Comparison of ENCODE assay signal across 13 mouse cellular contexts in genomic region chr11:103249509-103249908, GRCm38 (mm10). TPM values are rescaled to one million over a fixed set of nuclear protein-coding genes. Genes with fewer than 3 reads are reported as not detected.
DNase-seq lines count a peak whose midpoint lies in the region; ATAC-seq and TF ChIP-seq lines count a peak whose summit lies in the region.
"Had no signal": no experiment of that assay in that cellular context is flagged by ENCODE, and none has a peak within 500 bp of the region (broad histone marks: within the 10 kb centered on the region; RNA-seq: fewer than 3 reads in every experiment).

No protein-coding gene starts in this region.

- TF ChIP-seq POLR2A in spleen, adult 2 months (IDR thresholded peaks at IDR 0.05; ENCODE audit: low read depth, low read length), result no peak

- DNase-seq in heart, embryonic 10.5 days (ENCODE audit: low spot score), result no peak
- peak; percentile 41 to 44 for DNase-seq in spleen, adult 2 months (ENCODE audit: low read depth in 1 of 2, low spot score in 2 of 2)
- no peak for DNase-seq in spleen, adult 12 weeks (ENCODE audit: low spot score)
- DNase-seq in liver, embryonic 13.5 days, result no peak
- DNase-seq in stomach, postnatal 0 days (ENCODE audit: low spot score), result no peak
- no peak for DNase-seq in thymus, postnatal 36 days
- DNase-seq in left cerebral cortex, postnatal 14 days (ENCODE audit: low spot score in 2 of 2), result no peak
- DNase-seq: cerebellum, adult 11 months; kidney, postnatal 36 days had no signal

- no peak overlapping the region for H3K4me2 ChIP-seq in heart, embryonic 16.5 days (ENCODE audit: low read depth, low read length)
- H3K4me2 ChIP-seq in liver, embryonic 13.5 days, result no peak overlapping the region
- H3K4me2 ChIP-seq in stomach, postnatal 0 days (replicated peaks; ENCODE audit: low read depth), result no peak overlapping the region
- H3K4me2 ChIP-seq: hindbrain, embryonic 13.5 days; limb, embryonic 13.5 days had no signal

- H3K9ac ChIP-seq in heart, embryonic 16.5 days (ENCODE audit: low read length), result peak overlapping the region; percentile 23; the same call in 1 of the 2 replicates
- no peak overlapping the region for H3K9ac ChIP-seq in liver, embryonic 13.5 days
- no peak overlapping the region for H3K9ac ChIP-seq in stomach, postnatal 0 days (ENCODE audit: low read length)
- H3K9ac ChIP-seq: hindbrain, embryonic 13.5 days; limb, embryonic 13.5 days had no signal

- 60% methylated on average over 6 of the region's 6 CpGs for WGBS in heart, embryonic 16.5 days
- 69% methylated on average over 6 of the region's 6 CpGs for whole genome bisulfite sequencing in heart, embryonic 10.5 days
- 15% methylated on average over 6 of the region's 6 CpGs for WGBS in spleen, adult 2 months
- WGBS in liver, embryonic 13.5 days (ENCODE audit: insufficient replicate concordance), result 23% methylated on average over 6 of the region's 6 CpGs
- 64% methylated on average over 6 of the region's 6 CpGs for WGBS in stomach, postnatal 0 days

- TF ChIP-seq EP300 in stomach, postnatal 0 days (optimal IDR thresholded peaks at IDR 0.05), result no peak

- H3K4me3 ChIP-seq in heart, embryonic 16.5 days (ENCODE audit: low read length), result no peak overlapping the region
- no peak overlapping the region for H3K4me3 ChIP-seq in heart, embryonic 10.5 days
- H3K4me3 ChIP-seq in spleen, adult 2 months (ENCODE audit: extremely low read depth, insufficient read depth, insufficient read length), result no peak overlapping the region
- no peak overlapping the region for H3K4me3 ChIP-seq in liver, embryonic 13.5 days (replicated peaks)
- H3K4me3 ChIP-seq in stomach, postnatal 0 days (ENCODE audit: low read depth, low read length), result no peak overlapping the region
- H3K4me3 ChIP-seq: hindbrain, embryonic 13.5 days; limb, embryonic 13.5 days had no signal

- no peaks in the 10 kb centered on the region for H3K27me3 ChIP-seq in heart, embryonic 16.5 days (ENCODE audit: control insufficient read depth, insufficient read depth, low read length)
- no peaks in the 10 kb centered on the region for H3K27me3 ChIP-seq in heart, embryonic 10.5 days (ENCODE audit: insufficient read depth, poor library complexity, severe bottlenecking)
- H3K27me3 ChIP-seq in spleen, adult 2 months (ENCODE audit: control insufficient read depth, insufficient read depth, low read length), result no peaks in the 10 kb centered on the region
- H3K27me3 ChIP-seq in liver, embryonic 13.5 days, result no peaks in the 10 kb centered on the region
- H3K27me3 ChIP-seq in stomach, postnatal 0 days (ENCODE audit: control insufficient read depth, insufficient read depth, low read length), result no peaks in the 10 kb centered on the region
- H3K27me3 ChIP-seq: hindbrain, embryonic 13.5 days; limb, embryonic 13.5 days had no signal

- no peak for TF ChIP-seq CTCF in spleen, adult 2 months (IDR thresholded peaks at IDR 0.05; ENCODE audit: extremely low read depth, insufficient read depth, insufficient read length, insufficient replicate concordance)
- no peak for TF ChIP-seq CTCF in stomach, postnatal 0 days (IDR thresholded peaks at IDR 0.05; ENCODE audit: low read depth)

- peaks cover 40% of the 10 kb centered on the region for H3K4me1 ChIP-seq in heart, embryonic 16.5 days (ENCODE audit: control insufficient read depth, insufficient read depth, low read length)
- peaks cover 26% of the 10 kb centered on the region for H3K4me1 ChIP-seq in heart, embryonic 10.5 days
- peaks cover 54% of the 10 kb centered on the region; the same call in 1 of the 2 replicates for H3K4me1 ChIP-seq in spleen, adult 2 months (ENCODE audit: control insufficient read depth, insufficient read depth, insufficient read length)
- H3K4me1 ChIP-seq in liver, embryonic 13.5 days (replicated peaks), result peaks cover 29% of the 10 kb centered on the region
- peaks cover 14% of the 10 kb centered on the region for H3K4me1 ChIP-seq in stomach, postnatal 0 days (replicated peaks; ENCODE audit: control insufficient read depth, insufficient read depth)

- intact Hi-C loops in left cerebral cortex, postnatal 14 days (cut with DNase I), result no loop called here

- H3K27ac ChIP-seq in heart, embryonic 16.5 days (ENCODE audit: low read length), result peak overlapping the region; percentile 43
- no peak overlapping the region for H3K27ac ChIP-seq in heart, embryonic 10.5 days
- peak overlapping the region; percentile 68 for H3K27ac ChIP-seq in spleen, adult 2 months (ENCODE audit: insufficient read depth, low read length)
- 0 out of 2 replicates have a peak overlapping the region, but pooled peaks have one; percentile 15 for H3K27ac ChIP-seq in liver, embryonic 13.5 days
- H3K27ac ChIP-seq in stomach, postnatal 0 days (replicated peaks), result peak overlapping the region; percentile 49
- H3K27ac ChIP-seq: hindbrain, embryonic 13.5 days; limb, embryonic 13.5 days had no signal

- no peaks in the 10 kb centered on the region for H3K9me3 ChIP-seq in heart, embryonic 16.5 days (replicated peaks; ENCODE audit: control insufficient read depth, low read length)
- H3K9me3 ChIP-seq in heart, embryonic 10.5 days, result no peaks in the 10 kb centered on the region
- no peaks in the 10 kb centered on the region for H3K9me3 ChIP-seq in liver, embryonic 13.5 days (replicated peaks)
- no peaks in the 10 kb centered on the region for H3K9me3 ChIP-seq in stomach, postnatal 0 days (ENCODE audit: control insufficient read depth, low read length)
- H3K9me3 ChIP-seq: hindbrain, embryonic 13.5 days; limb, embryonic 13.5 days had no signal

- no peaks in the 10 kb centered on the region for H3K36me3 ChIP-seq in heart, embryonic 16.5 days (ENCODE audit: control insufficient read depth, insufficient read depth)
- H3K36me3 ChIP-seq in heart, embryonic 10.5 days, result no peaks in the 10 kb centered on the region
- no peaks in the 10 kb centered on the region for H3K36me3 ChIP-seq in spleen, adult 2 months (ENCODE audit: control insufficient read depth, insufficient read depth, low read length)
- H3K36me3 ChIP-seq in liver, embryonic 13.5 days, result no peaks in the 10 kb centered on the region
- no peaks in the 10 kb centered on the region for H3K36me3 ChIP-seq in stomach, postnatal 0 days (ENCODE audit: control insufficient read depth, insufficient read depth, low read length)
- H3K36me3 ChIP-seq: hindbrain, embryonic 13.5 days; limb, embryonic 13.5 days had no signal

- no peak for ATAC-seq in heart, embryonic 16.5 days (replicated peaks; ENCODE audit: extremely low read depth, insufficient read depth, low FRiP score)
- ATAC-seq in liver, embryonic 13.5 days (ENCODE audit: low read depth), result no peak
- no peak for ATAC-seq in stomach, postnatal 0 days (ENCODE audit: low FRiP score, low TSS enrichment)

RNA-seq across cellular contexts. Expression of gene Map3k14, which starts 17.8 kb away (rescaled TPM):
- polyA plus RNA-seq in heart, embryonic 16.5 days (2015; fragmentation: Nextera tagmentation; extraction: Ambion mirVana), result 3.0 and 4.8 TPM in 2 replicates
- polyA plus RNA-seq in heart, embryonic 10.5 days (2016; fragmentation: Nextera tagmentation; extraction: Ambion mirVana), result 1.7 and 2.1 TPM in 2 replicates
- 49.6 and 57.7 TPM in 2 replicates for polyA plus RNA-seq in spleen, adult 2 months (2012; rRNA removed)
- polyA plus RNA-seq in liver, embryonic 13.5 days (2015; fragmentation: Nextera tagmentation; extraction: Ambion mirVana), result 0.42 and 0.50 TPM in 2 replicates
- 1.6 TPM in 2 replicates for polyA plus RNA-seq in stomach, postnatal 0 days (2015; fragmentation: Nextera tagmentation; extraction: Ambion mirVana)
- total RNA-seq in left cerebral cortex, postnatal 14 days (2021), result 1 to 10 TPM; 2.6 to 3.8 TPM

RNA-seq across cellular contexts. Expression of gene Spata32, which starts 31.3 kb away (rescaled TPM):
- not detected in 2 replicates for polyA plus RNA-seq in heart, embryonic 16.5 days (2015; fragmentation: Nextera tagmentation; extraction: Ambion mirVana)
- polyA plus RNA-seq in heart, embryonic 10.5 days (2016; fragmentation: Nextera tagmentation; extraction: Ambion mirVana), result not detected in 2 replicates
- polyA plus RNA-seq in spleen, adult 2 months (2012; rRNA removed), result not detected in 2 replicates
- polyA plus RNA-seq in liver, embryonic 13.5 days (2015; fragmentation: Nextera tagmentation; extraction: Ambion mirVana), result not detected in 2 replicates
- not detected in 2 replicates for polyA plus RNA-seq in stomach, postnatal 0 days (2015; fragmentation: Nextera tagmentation; extraction: Ambion mirVana)
- total RNA-seq in left cerebral cortex, postnatal 14 days (2021), result 1 to 10 TPM; 1.0 to 1.2 TPM
- polyA plus RNA-seq: embryonic facial prominence, embryonic 14.5 days; limb, embryonic 13.5 days had no signal

RNA-seq across cellular contexts. Expression of gene 1700023F06Rik, which starts 41.2 kb away (rescaled TPM):
- 0.17 and 0.25 TPM in 2 replicates for polyA plus RNA-seq in heart, embryonic 16.5 days (2015; fragmentation: Nextera tagmentation; extraction: Ambion mirVana)
- polyA plus RNA-seq in heart, embryonic 10.5 days (2016; fragmentation: Nextera tagmentation; extraction: Ambion mirVana), result 0.35 TPM in 1 of 2 replicates, not detected in the other
- polyA plus RNA-seq in spleen, adult 2 months (2012; rRNA removed), result not detected in 2 replicates
- not detected in 2 replicates for polyA plus RNA-seq in liver, embryonic 13.5 days (2015; fragmentation: Nextera tagmentation; extraction: Ambion mirVana)
- polyA plus RNA-seq in stomach, postnatal 0 days (2015; fragmentation: Nextera tagmentation; extraction: Ambion mirVana), result 1.0 and 1.7 TPM in 2 replicates
- 1 to 10 TPM; 2.3 TPM for total RNA-seq in left cerebral cortex, postnatal 14 days (2021)

Comparison
In these comparisons a context has a peak if more than half of its experiments do, and no peak if none do; other contexts are left out.
1. DNase-seq: peak in spleen, adult 2 months (2 of 2); none in heart, embryonic 10.5 days (single experiment), spleen, adult 12 weeks (single experiment), liver, embryonic 13.5 days (single experiment), stomach, postnatal 0 days (single experiment), thymus, postnatal 36 days (0 of 2) and left cerebral cortex, postnatal 14 days (0 of 2).